Mouse (Mus musculus) brain, embryonic 14.5 days (tissue): Measurements from ENCODE around the gene Tmem80.

Source experiments
- CTCF ChIP-seq: fragments of 200-500 bp; IDR thresholded peaks from 2 replicates; pipeline ENCODE4 v1.5.1; 2012; ENCODE audit warnings: inconsistent platforms, mild to moderate bottlenecking, moderate library complexity, borderline replicate concordance; ENCODE audit not compliant: insufficient read depth, insufficient read length; ENCODE audit errors: extremely low read depth
- POLR2A ChIP-seq: fragments of 200-500 bp; IDR thresholded peaks from 2 replicates; pipeline ENCODE4 v1.6.1; 2012; ENCODE audit warnings: mild to moderate bottlenecking, inconsistent platforms, borderline replicate concordance; ENCODE audit not compliant: poor library complexity, insufficient read depth, insufficient read length, severe bottlenecking; ENCODE audit errors: extremely low read depth

GRCm38 (mm10) chr7:141328373-141328990 is 943 bp downstream of the Tmem80 start:
- TF ChIP-seq POLR2A (no peak), CTCF (no peak)
